Mouse (Mus musculus): ENCODE data around the gene Fcer2a.

Gene Fcer2a

GRCm38 (mm10) chr8:3694121-3694520, at the start of gene Fcer2a:
Gene Fcer2a, minus strand, starts transcription at chr8:3694175.
- DNase-seq: no peak

- no peak for DNase-seq
Measured at GRCm38 (mm10) chr8:3736947-3737346, 43.0 kb upstream of the Fcer2a start.

GRCm38 (mm10) chr8:3735599-3735998, 41.6 kb upstream of the Fcer2a start:
- no peak for DNase-seq

- no peak for DNase-seq
Measured at GRCm38 (mm10) chr8:3734084-3734483, 40.1 kb upstream of the Fcer2a start.

- no peak for DNase-seq
Measured at GRCm38 (mm10) chr8:3721041-3721440, 27.1 kb upstream of the Fcer2a start.

- DNase-seq: no peak
Measured at GRCm38 (mm10) chr8:3720551-3720950, 26.6 kb upstream of the Fcer2a start, which contains the start of gene Clec4g. Gene Clec4g, minus strand, starts transcription at chr8:3720651.

- DNase-seq: peak; percentile 42
Measured at GRCm38 (mm10) chr8:3718559-3718958, 24.6 kb upstream of the Fcer2a start.

- DNase-seq: no peak
Measured at GRCm38 (mm10) chr8:3717321-3717954, 23.5 kb upstream of the Fcer2a start.

- no peak for DNase-seq
Measured at GRCm38 (mm10) chr8:3711646-3712045, 17.7 kb upstream of the Fcer2a start.

- DNase-seq: no peak
Measured at GRCm38 (mm10) chr8:3710312-3710711, 16.3 kb upstream of the Fcer2a start.

- no peak for DNase-seq
Measured at GRCm38 (mm10) chr8:3707611-3708010, 13.6 kb upstream of the Fcer2a start.

- no peak for DNase-seq
Measured at GRCm38 (mm10) chr8:3705711-3706110, 11.7 kb upstream of the Fcer2a start.

GRCm38 (mm10) chr8:3701491-3701890, 7.5 kb upstream of the Fcer2a start:
- no peak for DNase-seq

- DNase-seq: no peak
Measured at GRCm38 (mm10) chr8:3690774-3691173, 3.2 kb downstream of the Fcer2a start.

GRCm38 (mm10) chr8:3687537-3687936, 6.4 kb downstream of the Fcer2a start:
- no peak for DNase-seq

- no peak for DNase-seq
Measured at GRCm38 (mm10) chr8:3685422-3685821, 8.6 kb downstream of the Fcer2a start.

GRCm38 (mm10) chr8:3684530-3684929, 9.4 kb downstream of the Fcer2a start:
- DNase-seq: no peak

GRCm38 (mm10) chr8:3683408-3684176, 10.4 kb downstream of the Fcer2a start:
- no peak for DNase-seq

- DNase-seq: no peak
Measured at GRCm38 (mm10) chr8:3682435-3682834, 11.5 kb downstream of the Fcer2a start.

- no peak for DNase-seq
Measured at GRCm38 (mm10) chr8:3679656-3680055, 14.3 kb downstream of the Fcer2a start.

GRCm38 (mm10) chr8:3679236-3679635, 14.7 kb downstream of the Fcer2a start:
- no peak for DNase-seq

GRCm38 (mm10) chr8:3678831-3679230, 15.1 kb downstream of the Fcer2a start:
- DNase-seq: no peak

GRCm38 (mm10) chr8:3676993-3677579, 16.9 kb downstream of the Fcer2a start:
- DNase-seq: no peak
